Mouse (Mus musculus) brain, embryonic 14.5 days (tissue): Measurements from ENCODE around the gene Ccnf.

ENCODE experiments used
- CTCF ChIP-seq: fragments of 200-500 bp; IDR thresholded peaks from 2 replicates; pipeline ENCODE4 v1.5.1; 2012; ENCODE audit warnings: inconsistent platforms, mild to moderate bottlenecking, moderate library complexity, borderline replicate concordance; ENCODE audit not compliant: insufficient read depth, insufficient read length; ENCODE audit errors: extremely low read depth
- POLR2A ChIP-seq: fragments of 200-500 bp; IDR thresholded peaks from 2 replicates; pipeline ENCODE4 v1.6.1; 2012; ENCODE audit warnings: mild to moderate bottlenecking, inconsistent platforms, borderline replicate concordance; ENCODE audit not compliant: poor library complexity, insufficient read depth, insufficient read length, severe bottlenecking; ENCODE audit errors: extremely low read depth

DNA sequence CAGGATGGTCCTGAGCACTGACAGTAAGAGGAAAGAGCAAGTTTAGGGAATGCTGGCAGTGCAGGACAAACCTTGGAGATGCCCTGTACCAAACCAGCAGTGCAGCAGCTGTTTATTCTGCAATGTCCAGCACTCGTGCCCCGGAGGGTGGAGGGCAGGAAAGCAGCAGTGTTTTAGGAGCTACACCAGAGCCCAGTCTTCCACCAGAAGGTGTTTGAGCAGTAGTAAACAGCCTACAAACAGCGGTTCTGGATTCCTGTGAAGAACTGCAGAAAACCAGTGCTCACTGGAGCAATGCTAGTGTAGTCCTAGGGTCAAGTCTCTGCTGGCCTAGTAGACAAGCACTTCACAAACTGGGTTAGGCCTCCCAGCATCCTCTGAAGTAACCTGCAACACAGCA lies 77.0 kb downstream of the Ccnf start:
- TF ChIP-seq POLR2A (no peak), CTCF (no peak)
